7 mouse cellular contexts compared by ENCODE assay signal in genomic region chr4:45489141-45490035, GRCm38 (mm10). TPM values are rescaled to one million over a fixed set of nuclear protein-coding genes. Genes with fewer than 3 reads are reported as not detected.
DNase-seq lines count a peak whose midpoint lies in the region; ATAC-seq lines count a peak whose summit lies in the region.

No protein-coding gene starts in this region.

- no peaks in the 10 kb centered on the region for H3K9me3 ChIP-seq in forebrain, embryonic 15.5 days
- no peaks in the 10 kb centered on the region for H3K9me3 ChIP-seq in limb, embryonic 12.5 days
- no peaks in the 10 kb centered on the region for H3K9me3 ChIP-seq in midbrain, embryonic 12.5 days

- no peak overlapping the region for H3K4me3 ChIP-seq in brown adipose tissue, adult 24 weeks (ENCODE audit: insufficient read depth, low read depth, low read length)
- no peak overlapping the region for H3K4me3 ChIP-seq in forebrain, embryonic 15.5 days
- H3K4me3 ChIP-seq in limb, embryonic 12.5 days (replicated peaks) = no peak overlapping the region
- H3K4me3 ChIP-seq in midbrain, embryonic 12.5 days = no peak overlapping the region

- WGBS in forebrain, embryonic 15.5 days = 19% methylated on average over 18 of the region's 18 CpGs
- 30% methylated on average over 18 of the region's 18 CpGs for WGBS in limb, embryonic 12.5 days
- WGBS in midbrain, embryonic 12.5 days = 30% methylated on average over 18 of the region's 18 CpGs

- DNase-seq in Muller cell, postnatal 12 days (ENCODE audit: inconsistent ontology term) = peak; percentile 98
- peak; percentile 87 for DNase-seq in heart, postnatal 4 days
- DNase-seq in urinary bladder, postnatal 10 days (ENCODE audit: low spot score) = peak; percentile 58

- H3K27me3 ChIP-seq in forebrain, embryonic 15.5 days = no peaks in the 10 kb centered on the region
- H3K27me3 ChIP-seq in limb, embryonic 12.5 days = no peaks in the 10 kb centered on the region
- peaks cover 43% of the 10 kb centered on the region for H3K27me3 ChIP-seq in midbrain, embryonic 12.5 days

- peaks cover 4% of the 10 kb centered on the region; the same call in 1 of the 2 replicates for H3K36me3 ChIP-seq in forebrain, embryonic 15.5 days
- H3K36me3 ChIP-seq in limb, embryonic 12.5 days = peaks cover 17% of the 10 kb centered on the region
- H3K36me3 ChIP-seq in midbrain, embryonic 12.5 days = no peaks in the 10 kb centered on the region

- H3K4me2 ChIP-seq in forebrain, embryonic 15.5 days (replicated peaks) = no peak overlapping the region
- peak overlapping the region; percentile 21; the same call in 1 of the 2 replicates for H3K4me2 ChIP-seq in limb, embryonic 12.5 days
- H3K4me2 ChIP-seq in midbrain, embryonic 12.5 days (replicated peaks) = no peak overlapping the region

- peaks cover 60% of the 10 kb centered on the region for H3K4me1 ChIP-seq in brown adipose tissue, adult 24 weeks (ENCODE audit: control insufficient read depth, insufficient read depth, insufficient read length, low read length)
- H3K4me1 ChIP-seq in forebrain, embryonic 15.5 days = peaks cover 71% of the 10 kb centered on the region
- H3K4me1 ChIP-seq in limb, embryonic 12.5 days (replicated peaks) = peaks cover 80% of the 10 kb centered on the region
- H3K4me1 ChIP-seq in midbrain, embryonic 12.5 days = peaks cover 67% of the 10 kb centered on the region

- ATAC-seq in forebrain, embryonic 15.5 days (replicated peaks) = 0 out of 2 replicates have a peak, but pooled peaks have one; percentile 20
- ATAC-seq in limb, embryonic 12.5 days (ENCODE audit: insufficient number of reproducible peaks, insufficient read depth, low FRiP score, low TSS enrichment, low read depth) = no peak
- ATAC-seq in midbrain, embryonic 12.5 days (ENCODE audit: low FRiP score, low read depth) = peak; percentile 28; the same call in 1 of the 2 replicates

- peak overlapping the region; percentile 52 for H3K27ac ChIP-seq in brown adipose tissue, adult 24 weeks (replicated peaks; ENCODE audit: low read depth, low read length)
- H3K27ac ChIP-seq in forebrain, embryonic 15.5 days (replicated peaks) = peak overlapping the region; percentile 73
- H3K27ac ChIP-seq in limb, embryonic 12.5 days = peak overlapping the region; percentile 77
- peak overlapping the region; percentile 68 for H3K27ac ChIP-seq in midbrain, embryonic 12.5 days (replicated peaks)

- H3K9ac ChIP-seq in forebrain, embryonic 15.5 days (replicated peaks) = 0 out of 2 replicates have a peak overlapping the region, but pooled peaks have one; percentile 14
- 0 out of 2 replicates have a peak overlapping the region, but pooled peaks have one; percentile 0 for H3K9ac ChIP-seq in limb, embryonic 12.5 days (replicated peaks)
- H3K9ac ChIP-seq in midbrain, embryonic 12.5 days (replicated peaks) = no peak overlapping the region

RNA-seq across cellular contexts. Expression of gene Shb, which starts 42.9 kb away (rescaled TPM):
- polyA plus RNA-seq in brown adipose tissue, adult 24 weeks (2012; ENCODE audit: insufficient read depth, insufficient read length, missing spikeins) = 17.1 and 23.1 TPM in 2 replicates
- 13.1 and 13.3 TPM in 2 replicates for polyA plus RNA-seq in forebrain, embryonic 15.5 days (2015; fragmentation: Nextera tagmentation; extraction: Ambion mirVana)
- 10 to 100 TPM; 69.3 to 70.9 TPM for total RNA-seq in heart, postnatal 4 days (2021)
- polyA plus RNA-seq in limb, embryonic 12.5 days (2016; fragmentation: Nextera tagmentation; extraction: Ambion mirVana) = 6.6 and 8.3 TPM in 2 replicates
- polyA plus RNA-seq in midbrain, embryonic 12.5 days (2016; fragmentation: Nextera tagmentation; extraction: Ambion mirVana) = 4.9 and 5.8 TPM in 2 replicates
